Mouse (Mus musculus) liver, embryonic 14.5 days (tissue): ENCODE measurements at regions not wholly inside any gene's neighbourhood (a gene's known extent, or its start where the extent isn't known, plus 50 kb on each side); places are given as distances from the start of the nearest gene placed in this dataset.

Source experiments
- CTCF ChIP-seq: IDR thresholded peaks from 2 replicates; pipeline ENCODE4 v1.5.1; 2016; ENCODE audit warnings: antibody characterized with exemption, low read depth, control low read depth
- EP300 ChIP-seq: IDR thresholded peaks from 2 replicates; pipeline ENCODE4 v1.6.1; 2016; ENCODE audit warnings: antibody characterized with exemption, low read depth

GRCm38 (mm10) chr4:153129345-153129744, 353.3 kb downstream of the Ajap1 start:
- TF ChIP-seq EP300 (no peak), CTCF (no peak)
